Mouse (Mus musculus) heart, adult 2 months (tissue): ENCODE data around the gene Rhbdf2. TPM values are rescaled to one million over a fixed set of nuclear protein-coding genes. Genes with fewer than 3 reads are reported as not detected.
A peak's percentile ranks its signal among the peaks of the same experiment; 100 is the strongest.

ENCODE experiments used
- DNase-seq, 2 experiments: peaks; one replicate each; pipeline ENCODE4 v3.0.0; 2021
- H3K27ac ChIP-seq: fragments of 200-600 bp; 2 replicates; pipeline ENCODE4 v1.8.1; 2022
- H3K27me3 ChIP-seq: fragments of 200-500 bp; 2 replicates; pipeline ENCODE4 v1.6.1; 2012; ENCODE audit warnings: mild to moderate bottlenecking, low read length, inconsistent platforms, mixed read lengths; ENCODE audit not compliant: control insufficient read depth, insufficient read depth
- H3K36me3 ChIP-seq: fragments of 200-500 bp; 2 replicates; pipeline ENCODE4 v1.6.1; 2012; ENCODE audit warnings: low read length, inconsistent platforms; ENCODE audit not compliant: control insufficient read depth, insufficient read depth
- H3K4me1 ChIP-seq: fragments of 200-500 bp; 2 replicates; pipeline ENCODE4 v1.6.1; 2011; ENCODE audit warnings: low read length; ENCODE audit not compliant: control insufficient read depth, insufficient read depth
- H3K4me3 ChIP-seq: fragments of 200-600 bp; 2 replicates; pipeline ENCODE4 v1.8.1; 2022
- H3K79me2 ChIP-seq: fragments of 200-500 bp; replicated peaks from 2 replicates; pipeline ENCODE4 v1.6.1; 2012; ENCODE audit warnings: mild to moderate bottlenecking, inconsistent platforms, low read length, moderate library complexity, mixed read lengths; ENCODE audit not compliant: control insufficient read depth, insufficient read depth
- H3K9ac ChIP-seq: fragments of 200-500 bp; 2 replicates; pipeline ENCODE4 v1.6.1; 2012; ENCODE audit warnings: low read depth, mild to moderate bottlenecking, control low read depth, inconsistent platforms, low read length, mixed read lengths
- CTCF ChIP-seq: fragments of 200-600 bp; IDR thresholded peaks from 2 replicates; pipeline ENCODE4 v1.8.1; 2022; ENCODE audit warnings: antibody characterized with exemption, mild to moderate bottlenecking, moderate library complexity
- EP300 ChIP-seq: fragments of 200-500 bp; IDR thresholded peaks from 2 replicates; pipeline ENCODE4 v1.6.1; 2011; ENCODE audit warnings: low read depth, low read length, control low read depth; ENCODE audit not compliant: insufficient read depth
- POLR2A ChIP-seq: fragments of 200-500 bp; IDR thresholded peaks from 2 replicates; pipeline ENCODE4 v1.6.1; 2011; ENCODE audit warnings: mild to moderate bottlenecking, low read depth, low read length, control low read depth; ENCODE audit not compliant: insufficient read depth
- WGBS: fragments of 180-500 bp; shearing (Covaris S2); methylation state at CpG from one replicate; pipeline ENCODE4 v1.1.7; 2018; 5-methylcytosine and 5-hydroxymethylcytosine counted together
- intact Hi-C: fragments of 180-260 bp; cut with DNase I; formaldehyde crosslinking; loops from one replicate; pipeline ENCODE4 v1.15.1; 2025
- polyA plus RNA-seq: library from polyadenylated mRNA; depleted of rRNA; stranded (reverse); fragments of >200 nt; gene quantifications from 2 replicates; pipeline ENCODE4 v1.2.3, GENCODE M21; 2012
- total RNA-seq, 2 experiments: library from RNA; stranded (reverse); gene quantifications; 2 replicates each; pipeline ENCODE4 v1.2.3; 2021

Rhbdf2 gene
- total and polyA plus RNA-seq, 3 experiments, result 10.8 to 19.2 (median 11.2) TPM

- peak; percentile 91 to 94 for DNase-seq
- 3% methylated on average over 38 of the region's 51 CpGs for WGBS
These were observed 45.4 kb downstream of the Rhbdf2 start, which contains the start of gene Ube2o for GRCm38 (mm10) chr11:116581376-116581814. Ube2o (minus strand) TSS chr11:116581447.

GRCm38 (mm10) chr11:116580711-116581375, 46.0 kb downstream of the Rhbdf2 start:
- under 1% methylated on average over 88 of the region's 91 CpGs for WGBS
- Histone ChIP-seq H3K27me3 (no peaks in the 10 kb centered on the region), H3K9ac (peak overlapping the region; percentile 94), H3K4me1 (peaks cover 2% of the 10 kb centered on the region), H3K4me3 (peak overlapping the region; percentile 92), H3K79me2 (peaks cover 2% of the 10 kb centered on the region; the same call in 1 of the 2 replicates), H3K36me3 (no peaks in the 10 kb centered on the region), H3K27ac (peak overlapping the region; percentile 73)
- peak; percentile 70 to 74 for DNase-seq
- TF ChIP-seq CTCF (no peak), POLR2A (no peak), EP300 (no peak)
- intact Hi-C loops, result no loop called here

More at GRCm38 (mm10) chr11:116581376-116581814, 45.4 kb downstream of the Rhbdf2 start, which contains the start of gene Ube2o:
- Histone ChIP-seq H3K4me3 (peak within 1 kb of the TSS; percentile 92), H3K4me1 (no peaks in the 10 kb centered on the region), H3K27ac (peak within 1 kb of the TSS; percentile 73), H3K9ac (peak within 1 kb of the TSS; percentile 94), H3K79me2 (0 out of 2 replicates have a peak, but pooled peaks cover under 1% of the 10 kb centered on the region), H3K27me3 (no peaks in the 10 kb centered on the region), H3K36me3 (no peaks in the 10 kb centered on the region)
- intact Hi-C loops, result no loop called here
- TF ChIP-seq CTCF, result peak; percentile 59
- TF ChIP-seq EP300, result no peak
- TF ChIP-seq POLR2A, result peak; percentile 44; the same call in 1 of the 2 replicates

GRCm38 (mm10) chr11:116580031-116580652, 46.7 kb downstream of the Rhbdf2 start:
- no peak for TF ChIP-seq EP300
- no peak for TF ChIP-seq POLR2A
- no peak for TF ChIP-seq CTCF
- DNase-seq, result no peak
- no peaks in the 10 kb centered on the region for H3K27me3 ChIP-seq
- H3K9ac ChIP-seq, result no peak overlapping the region; the same call in 1 of the 2 replicates
- H3K4me3 ChIP-seq, result peak overlapping the region; percentile 92
- H3K27ac ChIP-seq, result no peak overlapping the region
- intact Hi-C loops, result no loop called here
- no peaks in the 10 kb centered on the region for H3K36me3 ChIP-seq
- WGBS, result 36% methylated on average over 10 of the region's 10 CpGs
- H3K79me2 ChIP-seq, result peaks cover 2% of the 10 kb centered on the region; the same call in 1 of the 2 replicates
- H3K4me1 ChIP-seq, result peaks cover 5% of the 10 kb centered on the region

GRCm38 (mm10) chr11:116579280-116579679, 47.5 kb downstream of the Rhbdf2 start:
- H3K79me2 ChIP-seq, result peaks cover 2% of the 10 kb centered on the region; the same call in 1 of the 2 replicates
- H3K36me3 ChIP-seq, result no peaks in the 10 kb centered on the region
- DNase-seq, result no peak
- no peak overlapping the region for H3K4me3 ChIP-seq
- H3K4me1 ChIP-seq, result peaks cover 9% of the 10 kb centered on the region
- WGBS, result 92% methylated on average over 3 of the region's 3 CpGs
- H3K27me3 ChIP-seq, result no peaks in the 10 kb centered on the region
- no peak overlapping the region for H3K9ac ChIP-seq
- TF ChIP-seq CTCF (no peak), POLR2A (no peak), EP300 (no peak)
- intact Hi-C loops, result no loop called here
- H3K27ac ChIP-seq, result no peak overlapping the region

GRCm38 (mm10) chr11:116575396-116575795, 51.4 kb downstream of the Rhbdf2 start:
- no peaks in the 10 kb centered on the region for H3K27me3 ChIP-seq
- 61% methylated on average over 2 of the region's 2 CpGs for WGBS
- H3K4me3 ChIP-seq, result no peak overlapping the region
- H3K79me2 ChIP-seq, result peaks cover 3% of the 10 kb centered on the region
- H3K36me3 ChIP-seq, result no peaks in the 10 kb centered on the region; the same call in 1 of the 2 replicates
- H3K4me1 ChIP-seq, result peaks cover 32% of the 10 kb centered on the region
- H3K9ac ChIP-seq, result no peak overlapping the region
- TF ChIP-seq EP300 (no peak), POLR2A (no peak), CTCF (no peak)
- intact Hi-C loops, result no loop called here
- H3K27ac ChIP-seq, result no peak overlapping the region
- DNase-seq, result no peak
